Comparison of ENCODE assay signal across 31 mouse cellular contexts in genomic region chr9:106499667-106500066, GRCm38 (mm10). TPM values are rescaled to one million over a fixed set of nuclear protein-coding genes. Genes with fewer than 3 reads are reported as not detected.
DNase-seq lines count a peak whose midpoint lies in the region; ATAC-seq lines count a peak whose summit lies in the region.
"Had no signal": no experiment of that assay in that cellular context is flagged by ENCODE, and none has a peak within 500 bp of the region (broad histone marks: within the 10 kb centered on the region; RNA-seq: fewer than 3 reads in every experiment).

Gene Iqcf1, plus strand, starts transcription at chr9:106499967.

- H3K4me3 ChIP-seq in megakaryocyte, embryonic 14.5 days (replicated peaks) = peak within 1 kb of the TSS; percentile 4
- H3K4me3 ChIP-seq: embryonic facial prominence, embryonic 13.5 days; embryonic facial prominence, embryonic 15.5 days; erythroblast, embryonic 14.5 days; forebrain, embryonic 10.5 days; forebrain, embryonic 12.5 days had no signal

- peaks cover 19% of the 10 kb centered on the region for H3K27me3 ChIP-seq in megakaryocyte, embryonic 14.5 days (replicated peaks)
- H3K27me3 ChIP-seq: CH12.LX; embryonic facial prominence, embryonic 13.5 days; embryonic facial prominence, embryonic 15.5 days; forebrain, embryonic 12.5 days had no signal

- H3K36me3 ChIP-seq in megakaryocyte, embryonic 14.5 days (replicated peaks; ENCODE audit: low read length) = no peaks in the 10 kb centered on the region
- H3K36me3 ChIP-seq: embryonic facial prominence, embryonic 13.5 days; embryonic facial prominence, embryonic 15.5 days; forebrain, embryonic 10.5 days; forebrain, embryonic 12.5 days; G1E had no signal

- H3K9me3 ChIP-seq in megakaryocyte, embryonic 14.5 days = peaks cover 5% of the 10 kb centered on the region
- H3K9me3 ChIP-seq: embryonic facial prominence, embryonic 13.5 days; embryonic facial prominence, embryonic 15.5 days; forebrain, embryonic 10.5 days; forebrain, embryonic 12.5 days; G1E had no signal

- ATAC-seq in megakaryocyte, adult 5-6 weeks (ENCODE audit: poor library complexity, severe bottlenecking) = no peak
- ATAC-seq: CD4-positive, CD25-positive, alpha-beta regulatory T cell, adult 4 months; forebrain, embryonic 14.5 days; forebrain, embryonic 16.5 days had no signal

- peak; percentile 39 for DNase-seq in adrenal gland, adult 2 months
- no peak for DNase-seq in adrenal gland, adult 8-10 months
- DNase-seq in 3T3-L1 (ENCODE audit: low read depth, low spot score) (peak; percentile 43), NIH3T3 (ENCODE audit: low read depth) (peak; percentile 19)
- DNase-seq in ovary, postnatal 14 days (ENCODE audit: low spot score) = no peak
- DNase-seq: adrenal gland, postnatal 10 days; adrenal gland, postnatal 25 days; B cell, adult 2 months; cerebellum, adult 11 months; cerebellum, adult 18-20 months; cerebellum, adult 8-10 months; cerebellum, adult 9-11 months; cerebellum, postnatal 14 days; cerebellum, postnatal 36 days; embryo, embryonic 11 days had no signal

- no peaks in the 10 kb centered on the region for H3K4me1 ChIP-seq in megakaryocyte, embryonic 14.5 days
- H3K4me1 ChIP-seq: embryonic facial prominence, embryonic 13.5 days; embryonic facial prominence, embryonic 15.5 days; forebrain, embryonic 10.5 days; forebrain, embryonic 12.5 days had no signal

RNA-seq across cellular contexts. Expression of gene Iqcf1, which starts in this region (rescaled TPM):
- not detected for total RNA-seq in adrenal gland, adult 2 months (2021)
- polyA plus RNA-seq in adrenal gland, adult 2 months (2012; rRNA removed) = not detected in 2 replicates
- total RNA-seq in adrenal gland, adult 8-10 months (2022) = not detected
- not detected in 2 replicates for polyA plus RNA-seq in megakaryocyte, embryonic 14.5 days (2012; ENCODE audit: insufficient read depth, low replicate concordance)
- total RNA-seq in megakaryocyte, adult 5-6 weeks (2015) = not detected in 2 replicates
- not detected in 2 replicates for total RNA-seq in megakaryocyte, adult 5-6 weeks (2017)
- total RNA-seq: adrenal gland, postnatal 10 days; adrenal gland, postnatal 25 days; adrenal gland, postnatal 4 days; CH12.LX; common myeloid progenitor, adult 5-6 weeks; G1E had no signal
- polyA plus RNA-seq: brain, embryonic 14.5 days; CD4-positive, CD25-positive, alpha-beta regulatory T cell, adult 4 months; embryonic facial prominence, embryonic 11.5 days; embryonic facial prominence, embryonic 13.5 days; embryonic facial prominence, embryonic 15.5 days; erythroblast, embryonic 14.5 days; forebrain, embryonic 10.5 days; forebrain, embryonic 12.5 days; forebrain, embryonic 14.5 days; forebrain, embryonic 16.5 days; G1E had no signal

Comparison
In these comparisons a context has a peak if more than half of its experiments do, and no peak if none do; other contexts are left out.
1. Peak in DNase-seq in adrenal gland, adult 2 months; RNA of the gene not detected or under 1 TPM.
2. DNase-seq: peak in 3T3-L1 (single experiment) and NIH3T3 (single experiment); none in adrenal gland, adult 8-10 months (single experiment) and ovary, postnatal 14 days (single experiment).